Mouse (Mus musculus): ENCODE measurements at regions not wholly inside any gene's neighbourhood (a gene's known extent, or its start where the extent isn't known, plus 50 kb on each side); places are given as distances from the start of the nearest gene placed in this dataset.
A peak's percentile ranks its signal among the peaks of the same experiment; 100 is the strongest.
"Not testable (repeated sequence)": the region's sequence is repeated elsewhere in the genome, so short reads cannot be mapped to it uniquely, and the experiment has no call there.

- DNase-seq (ENCODE audit: low spot score in 2 of 2), result peak; percentile 56 to 88
- intact Hi-C loops (cut with DNase I), result no loop called here
Observed at GRCm38 (mm10) chr8:89938836-89939235, 409.3 kb downstream of the Tox3 start.

- intact Hi-C loops (cut with DNase I), result no loop called here
Observed at GRCm38 (mm10) chr8:89934521-89934920, 413.6 kb downstream of the Tox3 start.

DNA sequence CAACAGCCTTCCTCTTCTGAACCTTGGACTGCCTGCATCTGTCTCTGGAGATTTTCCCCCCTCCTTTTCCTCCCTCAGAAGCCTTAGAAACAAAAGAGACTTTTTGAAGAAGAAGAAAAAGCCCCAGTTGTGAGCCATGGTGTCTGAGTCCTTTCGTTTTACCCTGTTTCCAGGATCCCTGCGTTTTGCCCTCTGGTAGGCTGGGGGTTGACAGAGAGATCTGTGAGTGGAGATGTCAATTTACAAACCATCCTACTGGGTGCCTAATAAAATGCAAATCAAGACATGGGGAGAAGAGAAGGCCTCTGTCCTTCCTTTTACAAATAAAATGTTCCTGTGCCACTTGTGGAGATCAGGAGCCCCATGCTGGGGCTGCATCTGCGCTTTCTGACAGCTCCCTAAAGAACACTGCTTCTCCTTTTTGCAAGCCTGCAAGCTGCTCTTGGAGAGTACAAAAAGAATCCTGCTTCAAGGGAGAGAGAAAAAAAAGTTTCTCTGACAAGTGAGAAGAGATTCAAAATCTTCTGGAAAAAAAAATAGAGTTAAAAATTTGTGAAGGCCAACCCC lies 421.4 kb downstream of the Tox3 start:
- intact Hi-C loops (cut with DNase I), result no loop called here
- DNase-seq (ENCODE audit: low spot score in 2 of 2), result peak; percentile 14 to 20

More at GRCm38 (mm10) chr8:89934521-89934920, 413.6 kb downstream of the Tox3 start:
- no peak for DNase-seq (ENCODE audit: low spot score in 2 of 2)

DNA sequence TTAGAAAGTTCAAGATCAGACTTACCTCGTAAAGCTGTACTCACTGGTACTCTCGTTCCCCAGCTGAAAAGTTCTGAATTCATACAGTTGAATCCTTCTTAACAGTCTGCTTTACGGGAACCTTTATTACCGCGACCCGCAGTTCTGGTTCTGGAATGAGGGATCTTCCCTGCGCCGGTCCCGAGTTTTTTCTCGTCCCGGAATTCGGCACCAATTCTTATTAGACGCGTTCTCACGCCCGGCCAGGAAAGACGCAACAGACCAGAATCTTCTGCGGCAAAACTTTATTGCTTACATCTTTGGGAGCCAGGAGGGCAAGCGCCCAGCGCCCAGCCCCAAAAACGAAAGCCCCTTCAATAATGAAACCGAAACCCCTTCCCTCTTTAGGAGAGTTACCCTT lies 423.4 kb downstream of the Tox3 start:
- DNase-seq (ENCODE audit: low spot score in 2 of 2), result not testable (repeated sequence)

GRCm38 (mm10) chr8:89914076-89914475 lies 434.1 kb downstream of the Tox3 start:
- peak in 1 of 2 experiments; percentile 27 for DNase-seq (ENCODE audit: low spot score in 2 of 2)

More for the DNA sequence above, 423.4 kb downstream of the Tox3 start:
- intact Hi-C loops (cut with DNase I), result not testable (repeated sequence)

DNA sequence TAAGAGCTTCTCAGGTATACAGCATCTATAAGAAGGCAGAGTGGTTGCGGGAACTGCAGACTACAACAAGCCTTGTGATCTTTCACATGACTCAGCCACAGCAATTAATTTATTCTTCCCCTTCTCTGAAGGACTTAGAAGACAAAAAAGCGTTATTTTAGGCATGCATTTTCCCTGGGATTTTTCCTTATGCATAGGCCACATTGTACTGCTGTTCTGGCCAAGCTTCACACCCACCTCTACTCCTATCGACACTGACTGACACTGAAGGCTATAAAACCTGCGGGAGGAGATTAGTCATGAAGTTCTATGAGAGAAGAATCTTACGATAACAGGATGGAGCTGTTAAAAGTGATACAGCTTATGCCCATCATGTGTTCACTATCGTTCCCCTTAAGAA lies 441.9 kb downstream of the Tox3 start:
- intact Hi-C loops (cut with DNase I), result no loop called here
- DNase-seq (ENCODE audit: low spot score in 2 of 2), result peak; percentile 4 to 25

More at GRCm38 (mm10) chr8:89914076-89914475, 434.1 kb downstream of the Tox3 start:
- intact Hi-C loops (cut with DNase I), result no loop called here

- peak; percentile 6 to 8 for DNase-seq (ENCODE audit: low spot score in 2 of 2)
- intact Hi-C loops (cut with DNase I), result no loop called here
Observed at GRCm38 (mm10) chr8:89905588-89905987, 442.6 kb downstream of the Tox3 start.

- DNase-seq (ENCODE audit: low spot score in 2 of 2), result peak in 1 of 2 experiments; percentile 4
- intact Hi-C loops (cut with DNase I), result no loop called here
Observed at GRCm38 (mm10) chr8:89903346-89903745, 444.8 kb downstream of the Tox3 start.

DNA sequence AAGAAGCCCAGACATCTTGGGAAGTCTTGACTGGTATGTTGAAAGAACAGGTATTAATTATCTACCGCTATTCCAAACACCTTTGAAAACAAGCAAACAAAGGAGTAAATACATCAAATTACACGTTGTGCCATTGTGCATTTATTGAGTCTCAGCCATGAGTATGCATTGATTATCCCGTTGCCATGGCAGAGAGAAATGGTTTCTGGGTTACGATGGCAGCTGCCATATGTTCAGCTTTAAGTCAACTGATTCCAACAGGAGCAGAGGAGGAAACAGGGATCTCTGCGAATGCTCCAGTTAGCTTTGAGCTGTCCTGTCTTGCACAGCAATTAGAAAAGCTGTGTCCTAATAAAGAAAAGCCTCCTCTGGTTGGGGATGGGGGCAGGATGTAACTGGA lies 475.4 kb downstream of the Tox3 start:
- intact Hi-C loops (cut with DNase I), result loop anchor here (10.0 kb wide), 1 partner anchor 672 kb away; no protein-coding TSS in a partner anchor

GRCm38 (mm10) chr8:89871966-89872365 lies 476.2 kb downstream of the Tox3 start:
- intact Hi-C loops (cut with DNase I), result loop anchor here (10.0 kb wide), 1 partner anchor 673 kb away; no protein-coding TSS in a partner anchor
- DNase-seq (ENCODE audit: low spot score in 2 of 2), result peak; percentile 39 to 71

More for the DNA sequence above, 475.4 kb downstream of the Tox3 start:
- DNase-seq (ENCODE audit: low spot score in 2 of 2), result peak; percentile 43 to 62

GRCm38 (mm10) chr8:89859813-89860212 lies 488.3 kb downstream of the Tox3 start:
- intact Hi-C loops (cut with DNase I), result no loop called here

GRCm38 (mm10) chr8:89858706-89859385 lies 489.3 kb downstream of the Tox3 start:
- DNase-seq (ENCODE audit: low spot score in 2 of 2), result no peak
- intact Hi-C loops (cut with DNase I), result no loop called here

More at GRCm38 (mm10) chr8:89859813-89860212, 488.3 kb downstream of the Tox3 start:
- DNase-seq (ENCODE audit: low spot score in 2 of 2), result peak; percentile 49 to 82

DNA sequence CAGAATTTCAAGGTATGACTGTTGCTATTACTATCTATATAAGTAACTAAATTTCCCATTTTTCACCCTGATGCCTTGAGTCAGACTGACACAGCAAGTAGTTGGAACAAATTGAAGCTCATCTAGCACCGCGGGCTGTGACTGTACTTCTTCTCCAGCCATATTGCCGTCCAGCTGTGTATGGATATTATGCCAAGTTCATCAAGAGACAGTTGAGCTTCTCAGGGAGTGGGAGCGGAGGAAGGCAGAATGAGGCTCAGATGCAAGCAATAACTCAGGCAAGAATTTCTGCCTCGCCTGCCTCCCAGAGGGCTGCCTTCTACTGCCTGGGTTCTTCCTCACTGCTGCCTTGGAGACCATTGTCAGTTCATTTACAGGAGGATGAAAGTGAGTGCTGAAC lies 492.6 kb downstream of the Tox3 start:
- peak in 1 of 2 experiments; percentile 32 for DNase-seq (ENCODE audit: low spot score in 2 of 2)
- intact Hi-C loops (cut with DNase I), result no loop called here

DNA sequence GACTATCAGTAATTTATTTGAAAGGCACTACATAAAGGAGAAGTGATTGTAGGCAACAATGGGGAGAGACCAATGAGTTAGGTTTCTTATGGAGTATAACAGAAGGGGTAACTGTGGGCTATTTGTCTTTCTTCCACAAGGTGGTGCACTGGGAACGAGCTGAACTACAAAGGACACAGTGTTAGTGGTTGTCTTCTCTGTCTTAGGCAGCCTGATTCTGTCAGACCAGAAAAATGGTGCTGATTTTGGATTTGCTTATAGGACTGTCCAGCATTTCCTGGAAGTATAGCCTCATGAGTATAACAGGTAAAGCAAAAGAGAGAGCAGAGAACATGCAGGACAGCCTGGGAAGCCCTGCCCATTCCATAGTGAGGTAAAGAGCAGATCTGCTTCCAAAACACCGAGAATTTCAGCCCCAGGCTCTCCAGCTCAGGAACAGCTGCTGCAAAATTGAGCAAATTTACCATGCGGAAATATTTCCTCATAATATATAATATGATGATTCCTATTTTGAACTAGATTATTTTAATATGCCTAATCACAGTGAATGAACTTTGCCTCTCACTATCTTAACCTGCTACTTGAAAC lies 497.8 kb downstream of the Tox3 start:
- intact Hi-C loops (cut with DNase I), result loop anchor here (1.0 to 5.0 kb wide), 5 partner anchors 150 to 942 kb away; no protein-coding TSS in a partner anchor
- DNase-seq (ENCODE audit: low spot score in 2 of 2), result peak; percentile 84 to 90

GRCm38 (mm10) chr8:89849416-89850208 lies 498.5 kb downstream of the Tox3 start:
- DNase-seq (ENCODE audit: low spot score in 2 of 2), result peak; percentile 72 to 89
- intact Hi-C loops (cut with DNase I), result loop anchor here (1.0 to 5.0 kb wide), 5 partner anchors 151 to 943 kb away; no protein-coding TSS in a partner anchor

DNA sequence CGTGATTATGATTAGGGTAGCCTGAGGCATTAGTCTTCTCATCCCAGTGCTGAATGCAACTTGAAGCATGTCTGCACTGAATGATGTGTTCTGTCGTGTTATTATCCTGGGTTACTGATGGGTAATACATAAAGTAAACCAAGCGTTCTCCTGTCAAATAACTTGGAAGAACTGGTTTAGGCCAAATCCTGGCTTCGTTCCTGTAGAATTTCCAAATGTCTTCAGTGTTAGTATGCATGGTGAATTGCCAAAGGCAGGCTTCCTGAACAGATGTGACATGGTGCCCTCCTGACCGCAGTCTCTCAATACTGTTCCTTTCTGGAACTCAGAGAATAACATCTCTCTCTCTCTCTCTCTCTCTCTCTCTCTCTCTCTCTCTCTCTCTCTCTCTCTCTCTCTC lies 509.6 kb downstream of the Tox3 start:
- intact Hi-C loops (cut with DNase I), result no loop called here
- no peak for DNase-seq (ENCODE audit: low spot score in 2 of 2)

GRCm38 (mm10) chr8:89833715-89834114 lies 514.4 kb downstream of the Tox3 start:
- DNase-seq (ENCODE audit: low spot score in 2 of 2), result peak; percentile 6 to 12
- intact Hi-C loops (cut with DNase I), result no loop called here

- intact Hi-C loops (cut with DNase I), result no loop called here
- no peak for DNase-seq (ENCODE audit: low spot score in 2 of 2)
Observed at GRCm38 (mm10) chr8:89824586-89824985, 523.6 kb downstream of the Tox3 start.

DNA sequence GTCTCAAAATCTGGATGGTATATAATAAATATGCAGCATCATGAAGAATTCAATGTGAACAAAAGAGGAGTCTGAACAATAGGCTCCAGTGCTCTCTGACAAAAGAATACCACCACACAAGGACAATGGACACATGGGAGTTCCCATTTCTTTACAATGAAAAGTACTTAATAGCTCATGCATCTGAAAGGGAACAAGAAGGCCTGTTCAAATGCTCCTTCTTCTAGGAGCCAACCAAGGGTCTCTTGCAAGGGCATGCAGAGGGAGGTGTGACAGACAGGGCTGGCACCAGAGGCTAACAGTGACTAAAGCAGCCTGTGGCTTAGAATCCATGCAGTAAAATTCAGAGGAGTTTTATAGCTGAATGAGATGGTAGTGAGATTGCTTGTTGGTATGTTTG lies 524.5 kb downstream of the Tox3 start:
- intact Hi-C loops (cut with DNase I), result no loop called here

More for the DNA sequence above, 524.5 kb downstream of the Tox3 start:
- no peak for DNase-seq (ENCODE audit: low spot score in 2 of 2)
